Mouse (Mus musculus) heart, postnatal 4 days (tissue): ENCODE measurements at regions not wholly inside any gene's neighbourhood (a gene's known extent, or its start where the extent isn't known, plus 50 kb on each side); places are given as distances from the start of the nearest gene placed in this dataset.
"Not testable (repeated sequence)": the region's sequence is repeated elsewhere in the genome, so short reads cannot be mapped to it uniquely, and the experiment has no call there.

Experiments used
- DNase-seq: peaks from one replicate; pipeline ENCODE4 v3.0.0; 2021

DNA sequence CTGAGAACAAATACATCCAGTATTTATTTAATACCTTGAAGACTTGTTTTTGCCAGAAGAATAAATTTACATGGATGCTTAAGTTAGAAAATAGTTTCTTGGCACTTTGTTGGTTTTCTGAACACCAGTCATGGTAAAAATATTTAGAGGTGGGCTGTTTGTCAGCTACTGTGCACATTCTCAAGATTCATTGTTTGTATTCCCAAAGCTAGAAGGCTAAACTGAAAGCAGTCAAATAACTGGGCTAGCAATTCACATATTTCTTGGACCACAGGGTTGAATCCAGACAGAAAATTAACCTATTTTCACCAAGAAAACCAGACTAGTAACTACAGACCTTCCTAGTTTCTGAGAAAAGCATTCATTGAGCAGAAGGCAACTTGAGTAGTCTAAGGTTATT is 488.1 kb upstream of the Klf6 start:
- no peak for DNase-seq

DNA sequence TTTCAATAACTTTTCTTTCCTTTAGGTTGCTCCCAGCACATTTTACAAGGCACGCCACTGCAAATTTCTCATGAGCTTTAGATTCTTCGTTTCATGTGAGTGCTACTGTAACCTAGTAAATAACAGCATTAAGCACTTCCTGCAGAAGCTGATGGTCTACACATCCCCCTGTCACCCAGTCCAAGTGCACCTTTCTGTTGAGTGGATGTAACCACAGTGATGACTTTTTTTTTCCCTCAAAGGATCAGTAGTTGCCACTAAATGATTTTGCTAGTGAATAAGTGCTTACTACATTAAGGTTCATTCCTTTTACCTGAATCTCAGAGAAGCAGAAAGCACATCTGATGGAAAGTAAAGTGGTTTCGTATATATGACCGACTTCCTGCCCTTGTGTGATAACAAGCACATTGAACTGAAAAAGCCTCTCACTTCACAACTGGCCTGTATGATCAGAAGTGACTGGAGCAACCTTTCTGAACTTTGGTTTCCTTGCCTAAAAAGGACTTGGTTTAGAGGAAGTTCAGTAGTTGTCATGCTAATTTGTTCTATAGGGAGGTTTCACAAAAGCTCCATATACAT is 453.0 kb upstream of the Klf6 start:
- no peak for DNase-seq

DNA sequence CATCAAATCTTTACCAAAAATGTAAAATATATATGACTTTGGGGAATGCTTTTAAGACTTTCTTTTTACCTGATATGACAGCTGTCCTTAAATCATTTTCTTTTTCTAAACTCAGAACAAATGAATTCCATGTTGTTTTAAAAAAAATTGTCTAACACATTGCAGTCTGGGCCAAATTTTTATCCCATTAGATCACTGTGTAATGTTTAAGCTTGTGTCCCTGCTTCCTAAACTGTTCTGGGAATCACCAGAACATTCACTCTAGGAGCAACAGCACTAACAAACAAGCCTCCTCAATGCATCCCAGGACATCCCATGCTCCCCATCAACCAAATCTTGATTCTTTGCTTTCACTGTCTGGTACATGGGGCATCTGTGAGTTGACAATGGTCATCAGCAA is 449.2 kb upstream of the Klf6 start:
- no peak for DNase-seq

DNA sequence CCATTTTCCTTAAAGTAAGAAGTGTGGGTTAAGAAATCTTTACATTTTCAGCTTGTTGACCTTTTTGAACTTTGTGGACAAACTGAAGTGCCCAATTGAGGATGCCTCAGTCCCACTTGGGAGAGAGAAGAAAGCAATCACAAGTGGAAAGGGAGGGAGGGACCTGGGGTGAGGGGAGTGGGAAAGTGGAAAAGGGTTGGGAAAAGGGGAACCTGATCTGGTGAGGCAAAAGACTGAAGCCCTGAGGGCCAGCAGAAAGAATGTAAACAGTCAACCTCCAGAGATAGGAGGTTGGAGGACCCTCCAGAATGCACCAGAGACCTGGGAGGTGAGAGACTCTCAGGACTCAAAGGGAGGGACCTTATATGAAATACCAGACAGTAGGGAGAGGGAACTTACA is 448.3 kb upstream of the Klf6 start:
- not testable (repeated sequence) for DNase-seq

DNA sequence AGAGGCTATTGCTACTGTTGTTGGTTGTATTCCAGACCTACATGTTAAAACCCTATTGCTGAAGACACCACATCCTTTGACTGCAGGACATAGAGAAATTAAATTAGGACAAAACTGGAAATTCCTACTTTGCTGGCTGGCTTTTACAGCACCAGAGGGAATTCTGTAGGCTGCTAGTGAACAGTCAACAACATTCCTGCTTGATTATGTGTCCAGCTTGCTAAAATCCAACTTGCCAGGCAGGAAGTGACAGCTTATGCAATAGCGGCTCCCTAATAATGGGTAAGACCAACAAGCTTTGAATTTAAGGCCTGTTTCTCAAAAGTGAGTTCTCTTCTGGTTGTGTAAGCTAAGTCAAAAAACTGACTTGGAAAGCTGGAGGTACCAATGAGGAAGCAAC is 437.2 kb upstream of the Klf6 start:
- DNase-seq = peak; percentile 26

DNA sequence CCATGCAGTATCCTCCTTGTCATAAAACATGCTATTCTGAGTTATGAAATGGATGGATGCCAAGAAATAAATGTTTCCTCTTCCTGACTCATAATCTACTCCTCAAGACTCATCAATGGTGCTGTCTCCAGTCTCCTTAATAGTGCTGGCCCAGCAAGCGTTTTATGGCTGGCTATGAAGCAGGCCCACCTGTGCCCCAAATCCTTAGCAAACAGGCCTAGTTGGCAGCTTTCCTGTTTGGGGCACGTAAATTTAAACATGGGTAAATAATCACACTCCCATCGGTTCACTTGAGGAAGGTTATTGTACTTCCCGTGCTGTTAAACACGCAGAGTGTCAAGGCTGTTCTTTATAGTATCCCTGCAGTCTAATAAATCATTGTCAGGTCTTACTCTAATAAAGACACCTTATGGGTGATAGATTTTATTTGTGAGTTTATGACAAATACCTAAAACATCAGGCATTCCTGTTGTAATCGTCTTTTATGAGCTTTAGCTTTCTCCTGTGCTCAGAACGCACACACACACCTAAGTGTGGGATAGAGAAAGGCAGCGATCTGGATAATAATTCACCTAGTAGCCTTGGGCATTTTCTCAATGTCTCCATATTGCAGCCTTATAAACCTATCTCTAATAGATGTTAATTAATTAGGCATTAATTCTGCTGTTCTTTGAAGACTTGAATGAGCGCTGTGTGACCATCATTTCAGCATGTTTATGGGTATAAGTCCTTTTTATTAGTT is 435.6 kb upstream of the Klf6 start:
- no peak for DNase-seq

DNA sequence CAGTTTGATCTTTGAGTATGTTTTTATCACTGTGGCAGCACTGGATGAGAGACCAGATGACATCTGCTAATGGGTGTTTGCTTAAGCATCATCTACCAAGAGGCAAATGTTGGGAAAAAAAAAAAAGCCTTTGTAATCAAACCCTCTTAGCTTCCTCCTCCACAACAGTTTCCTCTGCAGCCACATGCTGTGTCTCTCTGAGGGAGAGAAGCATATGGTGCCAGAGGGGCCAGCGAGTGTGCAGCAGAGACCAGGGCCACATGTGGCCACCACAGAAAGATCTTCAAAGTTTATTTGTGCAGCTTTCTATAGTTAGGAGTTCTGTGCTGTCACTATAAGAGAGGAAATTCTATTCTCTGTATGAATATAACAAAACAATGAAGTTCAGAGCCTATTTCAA is 427.6 kb upstream of the Klf6 start:
- no peak for DNase-seq

DNA sequence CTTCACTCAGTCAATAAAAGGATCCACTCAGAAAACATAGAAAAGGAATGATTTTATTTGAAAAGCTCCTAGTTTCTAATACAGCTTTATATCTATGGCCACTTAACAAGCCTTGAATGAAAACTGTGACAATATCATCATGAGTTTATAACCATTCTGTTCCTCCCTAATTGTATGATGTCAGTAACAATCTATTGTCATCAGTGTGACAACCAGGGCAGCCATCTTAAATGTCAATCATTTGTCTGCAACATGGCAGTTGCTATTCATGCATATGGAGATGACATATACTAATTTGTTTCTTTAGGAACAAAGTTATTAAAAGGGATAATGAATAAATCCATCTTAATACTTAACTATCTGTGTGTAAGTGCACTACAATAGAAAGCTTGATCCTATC is 426.2 kb upstream of the Klf6 start:
- DNase-seq = no peak

DNA sequence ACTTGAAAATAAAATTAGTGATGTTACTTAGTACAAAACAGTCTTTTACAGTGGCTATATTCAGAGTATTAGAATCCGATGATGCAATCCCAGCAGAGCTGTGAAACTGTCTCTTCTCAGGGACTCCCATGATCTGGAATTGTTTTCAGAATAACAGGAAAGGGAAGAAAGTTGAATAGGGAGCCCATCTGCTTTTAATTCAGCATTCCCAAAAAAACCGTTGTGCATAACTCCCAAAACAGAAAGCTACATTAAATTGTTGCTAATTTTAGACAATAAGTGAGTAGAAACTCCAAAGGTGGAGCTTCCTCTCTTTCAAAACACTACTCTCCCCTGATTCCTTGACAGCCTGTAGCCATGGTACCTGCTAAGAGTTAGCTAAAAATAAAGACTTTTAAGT is 425.1 kb upstream of the Klf6 start:
- no peak for DNase-seq

DNA sequence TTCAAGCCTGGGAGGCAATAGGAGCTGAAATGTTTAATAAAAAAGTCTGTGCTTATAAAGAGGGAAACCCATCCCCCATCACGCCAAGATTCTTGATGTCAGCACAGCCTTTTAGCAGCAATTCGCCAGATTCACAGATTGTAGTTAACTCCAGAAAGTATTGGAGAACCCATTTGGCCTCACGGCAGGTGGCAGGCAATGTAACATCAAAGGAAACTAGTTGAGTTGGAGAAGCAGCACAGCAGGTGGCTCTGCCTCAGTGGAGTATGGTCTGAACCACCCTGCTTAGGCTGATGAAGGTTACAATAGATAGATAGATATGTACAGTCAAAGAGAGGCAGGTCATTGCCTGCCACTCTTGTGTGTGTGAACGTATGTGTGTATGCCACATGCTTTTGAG is 420.8 kb upstream of the Klf6 start:
- DNase-seq = no peak

DNA sequence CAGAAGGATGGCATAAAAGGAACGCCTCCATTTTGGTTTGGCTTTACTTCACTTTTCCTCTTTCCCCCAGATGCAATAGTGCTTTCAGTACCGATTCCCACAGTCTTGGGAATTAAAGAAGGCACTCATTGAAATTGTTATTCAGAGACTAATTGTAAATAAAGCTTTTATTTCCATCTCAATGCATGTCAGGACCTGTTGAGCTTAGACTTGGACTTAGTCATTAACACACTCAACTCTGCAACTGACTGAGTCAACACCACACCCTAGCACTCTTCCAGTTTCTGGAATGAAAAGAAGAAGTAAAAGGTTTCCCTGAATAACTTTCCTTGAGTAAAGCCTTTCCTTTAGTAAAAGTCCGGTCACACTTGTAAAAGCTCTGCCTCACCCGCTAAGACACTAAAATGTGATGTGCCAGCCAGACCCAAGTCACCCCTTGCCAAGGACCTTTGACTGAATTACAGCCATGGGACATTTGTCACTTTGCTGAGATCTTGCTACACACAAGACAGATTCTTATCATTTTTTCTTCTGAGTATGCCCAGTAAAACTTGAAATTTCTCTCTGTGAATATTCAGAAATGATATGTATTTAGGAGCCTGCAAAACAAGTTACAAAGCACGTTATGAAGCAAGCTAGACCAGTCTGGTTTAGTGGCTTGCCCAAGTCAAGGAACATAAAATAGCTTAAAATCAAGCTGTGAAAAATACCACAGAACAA is 416.4 kb upstream of the Klf6 start:
- DNase-seq = no peak

DNA sequence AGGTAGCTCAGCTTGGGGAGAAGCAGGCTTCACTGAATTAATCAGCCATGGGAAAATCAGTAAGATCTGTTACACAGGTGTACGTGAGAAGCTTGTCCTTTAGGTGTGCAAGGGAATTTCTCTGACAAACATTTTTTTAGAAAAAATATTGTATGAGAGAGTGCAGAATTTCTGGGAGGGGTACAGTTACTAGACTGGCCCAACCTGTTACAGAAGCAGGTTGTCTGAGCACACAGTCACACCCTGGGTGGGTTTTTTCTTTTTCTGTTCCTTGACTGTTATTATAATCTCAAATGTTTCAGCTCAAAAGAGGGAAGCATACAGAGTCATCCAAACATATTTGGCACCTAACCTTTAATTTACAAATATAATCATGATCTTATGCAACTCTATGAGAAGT is 412.7 kb upstream of the Klf6 start:
- DNase-seq = no peak

DNA sequence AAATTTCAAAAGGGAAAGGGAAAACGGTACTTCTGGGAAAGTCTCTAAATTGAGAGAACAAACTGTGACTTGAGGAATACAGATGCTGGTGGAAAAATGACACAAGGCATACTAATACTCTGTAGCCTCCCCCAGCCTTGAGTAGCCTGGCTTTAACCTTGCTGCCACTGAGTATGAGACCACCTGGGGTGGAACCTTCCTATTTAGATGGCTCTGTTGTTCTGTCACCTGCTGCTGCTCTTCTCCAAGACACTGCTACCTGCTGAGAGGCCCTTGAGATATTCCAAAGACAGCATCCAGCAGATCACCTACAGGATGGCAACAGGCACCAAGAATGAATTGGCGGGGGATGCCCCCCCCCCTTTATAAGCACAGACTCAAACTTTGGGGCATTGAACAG is 380.5 kb upstream of the Klf6 start:
- DNase-seq = no peak

DNA sequence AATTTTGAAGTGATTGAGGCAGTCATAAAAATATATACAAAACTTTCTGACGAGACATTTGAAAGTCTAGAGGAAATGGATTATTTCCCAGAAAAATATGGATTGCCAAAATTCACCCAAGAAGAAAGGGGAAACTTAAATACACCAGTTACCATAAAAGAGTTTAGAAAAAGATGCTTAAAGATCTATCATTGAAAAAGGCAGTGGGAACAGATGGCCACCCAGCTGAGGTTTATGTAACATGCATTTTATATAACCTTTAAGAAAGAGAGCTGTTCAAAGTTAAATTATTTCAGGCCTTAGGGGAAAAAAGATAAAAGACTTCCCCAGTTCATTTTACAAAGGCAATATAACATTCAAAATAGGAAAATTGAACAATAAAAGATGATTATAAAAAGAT is 369.0 kb upstream of the Klf6 start:
- DNase-seq = no peak

DNA sequence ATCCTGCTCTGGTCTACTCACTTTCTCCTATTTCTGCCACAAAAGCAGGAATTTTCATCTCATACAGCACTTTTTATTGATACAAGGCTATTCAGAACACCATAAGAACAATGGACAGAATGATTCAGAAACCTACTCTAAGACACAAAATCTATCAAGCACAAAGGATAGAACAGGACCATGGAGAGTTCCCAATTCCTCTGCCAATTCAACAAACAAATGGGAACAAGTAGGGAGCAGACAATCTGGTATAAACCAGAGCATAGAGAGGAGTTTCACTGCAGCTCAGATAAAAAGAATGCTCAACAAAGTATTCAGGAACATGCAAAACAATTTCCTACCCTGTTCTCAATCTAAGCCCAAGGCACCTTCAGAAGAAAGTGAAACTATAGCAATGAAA is 363.7 kb upstream of the Klf6 start:
- DNase-seq = peak; percentile 17

DNA sequence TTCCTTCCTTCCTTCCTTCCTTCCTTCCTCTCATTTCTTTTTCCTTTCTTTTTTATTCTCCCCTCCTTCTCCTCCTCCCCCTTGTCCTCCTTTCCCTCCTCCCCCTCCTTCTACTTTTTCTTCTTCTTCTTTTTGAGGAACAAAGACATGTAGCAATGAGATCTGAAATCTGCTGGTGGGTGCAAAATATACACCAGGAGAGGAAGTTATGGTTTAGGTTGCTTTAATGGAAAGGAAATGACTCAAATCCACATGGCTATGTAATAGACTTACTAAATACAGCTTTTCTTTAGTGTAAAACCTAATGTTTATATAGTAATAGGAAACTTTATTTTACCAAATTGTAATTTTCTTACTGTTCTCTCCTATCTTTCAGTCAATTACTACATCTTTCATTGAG is 349.5 kb upstream of the Klf6 start:
- no peak for DNase-seq

DNA sequence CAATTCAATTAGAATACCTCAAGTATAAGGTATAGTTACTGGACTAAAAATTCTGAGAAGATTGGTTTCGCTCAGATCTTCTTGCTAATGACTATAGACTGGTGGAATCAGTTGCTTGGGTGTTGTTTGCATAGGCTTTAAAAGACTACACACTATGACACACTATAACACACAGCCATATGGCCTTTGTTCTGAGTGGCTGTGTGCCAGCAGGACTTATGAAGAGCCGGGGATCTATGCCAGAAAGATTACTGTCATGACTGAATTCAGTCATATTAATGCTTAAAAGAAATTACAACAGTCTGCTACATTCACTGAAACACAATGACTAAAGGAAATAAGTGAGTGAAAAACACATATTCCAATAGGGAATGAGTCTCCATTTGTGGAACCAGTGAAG is 345.7 kb upstream of the Klf6 start:
- DNase-seq = no peak

DNA sequence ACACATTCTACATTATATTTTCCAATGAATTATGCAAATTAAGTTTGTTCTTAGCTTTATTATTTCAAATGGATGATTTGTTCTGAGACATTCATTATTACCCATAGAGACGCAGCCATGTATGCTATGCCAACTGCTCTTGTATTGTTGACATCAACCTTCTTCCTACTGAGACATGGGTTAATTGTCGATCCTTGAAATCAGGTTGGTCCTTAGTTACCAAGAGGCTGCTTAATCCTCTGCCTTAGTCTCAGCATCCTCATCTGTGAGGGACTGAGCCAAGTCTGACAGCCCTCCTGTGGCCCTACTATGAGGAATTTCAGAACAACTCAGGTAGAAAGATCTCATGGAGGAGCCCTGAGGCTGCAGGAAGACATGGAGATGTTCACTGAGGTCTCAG is 345.2 kb upstream of the Klf6 start:
- no peak for DNase-seq

DNA sequence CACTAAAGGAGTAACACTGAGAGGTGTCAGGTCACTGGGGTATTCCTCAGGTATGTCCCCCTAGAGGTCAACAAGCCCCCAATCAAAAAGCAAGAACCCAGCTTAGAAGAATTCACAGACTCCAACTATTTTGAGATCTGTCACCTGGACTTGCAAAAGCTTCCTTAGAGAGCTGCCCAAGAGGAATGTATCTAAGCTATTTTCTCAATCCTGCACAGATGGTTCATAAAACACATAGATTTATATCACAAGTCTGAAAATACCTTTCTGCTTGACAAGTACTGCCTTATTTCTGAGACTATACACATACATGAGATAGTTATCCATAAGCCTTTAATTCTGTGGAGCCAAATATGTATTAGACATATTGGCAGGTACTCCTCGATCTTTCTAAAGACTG is 342.1 kb upstream of the Klf6 start:
- DNase-seq = no peak

DNA sequence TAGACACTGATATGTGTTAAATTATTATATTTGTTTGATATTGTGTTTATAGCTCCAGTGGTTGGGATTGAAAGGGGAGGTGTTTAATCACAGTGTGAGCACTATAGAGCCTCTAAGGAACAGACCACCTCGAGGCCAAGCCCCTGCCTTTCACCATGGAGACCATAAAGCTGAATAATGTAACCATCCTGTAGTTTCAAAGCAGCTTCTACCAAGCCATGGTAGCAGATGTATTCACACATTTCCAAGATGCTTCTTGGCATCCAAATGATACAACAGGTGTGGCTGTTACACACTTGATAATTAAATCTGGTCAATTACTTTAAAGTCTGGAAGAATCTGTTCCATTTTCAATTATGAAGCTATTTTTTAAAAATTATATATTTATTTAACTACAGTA is 341.7 kb upstream of the Klf6 start:
- DNase-seq = no peak

DNA sequence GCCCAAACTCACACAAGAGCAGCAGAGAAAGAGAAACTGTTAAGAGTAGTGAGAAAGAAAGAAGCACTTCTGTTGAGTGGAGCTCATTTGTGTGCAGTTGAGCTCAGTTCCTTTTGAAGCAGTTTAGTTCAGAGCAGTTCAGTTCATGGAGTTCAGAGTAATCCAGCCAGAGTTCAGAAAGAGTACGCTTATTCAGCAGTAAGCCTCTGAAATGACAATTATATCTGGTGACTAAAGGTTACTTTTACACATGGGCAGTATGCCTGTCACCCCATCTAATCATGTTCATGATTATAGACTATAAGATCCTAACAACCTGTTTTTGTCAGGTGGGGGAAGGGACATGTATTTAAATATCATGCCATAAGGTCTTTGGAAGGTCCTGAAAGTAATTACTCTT is 333.9 kb upstream of the Klf6 start:
- DNase-seq = no peak

DNA sequence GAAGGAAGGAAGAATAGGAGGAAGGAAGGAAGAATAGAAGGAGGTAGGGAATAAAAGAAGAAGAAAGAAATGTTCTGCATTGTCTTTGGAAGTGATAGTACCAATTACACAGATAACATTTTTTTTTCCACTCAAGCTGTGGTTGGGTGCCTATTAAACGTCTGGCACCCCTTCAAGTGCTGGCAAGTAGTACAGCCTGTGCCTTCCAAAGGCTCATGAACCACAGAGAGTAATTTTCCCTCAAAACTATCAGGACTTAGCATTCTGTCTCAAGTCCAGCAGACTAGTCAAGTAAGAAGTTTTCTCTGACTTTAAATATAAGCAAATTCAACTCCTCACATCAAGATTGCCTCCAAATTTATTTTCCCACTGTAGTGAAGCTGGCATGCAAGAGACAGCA is 321.0 kb upstream of the Klf6 start:
- DNase-seq = no peak

DNA sequence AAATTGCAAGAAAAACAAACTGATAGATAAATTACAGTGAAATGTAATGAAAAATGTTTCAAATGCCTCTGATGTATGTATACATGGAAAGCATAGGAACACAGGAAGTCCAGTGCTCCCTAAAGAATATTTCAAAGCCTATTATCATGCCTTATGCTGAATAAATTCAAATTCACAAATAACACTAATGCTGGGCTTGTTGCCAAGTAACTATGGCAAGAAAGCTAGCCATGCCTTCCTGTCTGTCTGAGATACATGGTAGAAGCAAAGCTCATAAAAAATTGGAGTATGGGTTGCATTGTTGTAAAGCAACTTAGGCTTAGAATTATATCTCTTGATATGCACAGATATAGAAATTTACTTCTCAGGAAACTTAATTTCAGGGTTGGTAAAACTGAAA is 315.8 kb upstream of the Klf6 start:
- DNase-seq = no peak

DNA sequence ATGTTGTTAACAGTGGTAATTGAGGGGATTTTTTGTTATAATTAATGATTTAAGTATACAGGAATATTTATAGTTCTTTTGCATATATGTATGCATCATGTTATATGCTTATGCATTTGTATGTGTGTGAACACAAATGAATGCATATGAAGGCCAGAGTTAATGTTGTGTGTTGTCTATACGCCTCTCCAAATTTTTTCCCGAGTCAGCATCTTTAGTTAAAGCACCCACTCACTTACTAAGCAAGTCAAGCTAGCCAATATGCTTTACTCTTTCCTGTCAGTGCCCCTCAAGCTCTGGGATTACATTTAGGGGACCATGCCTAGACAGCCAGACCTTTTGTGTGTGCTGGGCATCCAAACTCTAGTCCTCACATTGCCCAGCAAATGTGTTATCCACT is 315.3 kb upstream of the Klf6 start:
- no peak for DNase-seq
